Mouse (Mus musculus) retina, postnatal 7 days (tissue): ENCODE data around the gene Trim80.
A peak's percentile ranks its signal among the peaks of the same experiment; 100 is the strongest.
"Not testable (repeated sequence)": the region's sequence is repeated elsewhere in the genome, so short reads cannot be mapped to it uniquely, and the experiment has no call there.

ENCODE experiments used
- DNase-seq: peaks from one replicate; pipeline ENCODE4 v3.0.0-alpha.2; 2012; ENCODE audit warnings: low read depth, low spot score

Gene Trim80

DNA sequence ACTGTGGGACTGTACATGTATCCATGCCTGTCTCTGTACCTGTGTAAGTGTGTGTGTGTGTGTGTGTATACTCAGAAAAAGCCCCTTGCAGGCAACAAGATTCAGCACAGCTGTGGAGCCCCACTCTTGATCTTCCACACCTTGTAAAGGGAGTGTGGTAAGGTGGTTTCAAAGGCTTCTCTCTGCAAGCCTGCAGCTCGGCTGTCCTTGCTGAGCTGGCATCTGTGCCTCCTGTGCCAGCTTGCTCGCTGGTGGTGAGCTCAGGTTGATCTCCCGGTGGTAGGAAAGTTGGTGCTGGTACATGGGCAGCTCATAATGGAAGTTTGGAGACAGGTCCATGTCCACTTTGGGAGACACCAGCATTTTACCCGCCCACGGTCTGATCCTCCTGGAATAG lies 21.5 kb downstream of the Trim80 start:
- no peak for DNase-seq

DNA sequence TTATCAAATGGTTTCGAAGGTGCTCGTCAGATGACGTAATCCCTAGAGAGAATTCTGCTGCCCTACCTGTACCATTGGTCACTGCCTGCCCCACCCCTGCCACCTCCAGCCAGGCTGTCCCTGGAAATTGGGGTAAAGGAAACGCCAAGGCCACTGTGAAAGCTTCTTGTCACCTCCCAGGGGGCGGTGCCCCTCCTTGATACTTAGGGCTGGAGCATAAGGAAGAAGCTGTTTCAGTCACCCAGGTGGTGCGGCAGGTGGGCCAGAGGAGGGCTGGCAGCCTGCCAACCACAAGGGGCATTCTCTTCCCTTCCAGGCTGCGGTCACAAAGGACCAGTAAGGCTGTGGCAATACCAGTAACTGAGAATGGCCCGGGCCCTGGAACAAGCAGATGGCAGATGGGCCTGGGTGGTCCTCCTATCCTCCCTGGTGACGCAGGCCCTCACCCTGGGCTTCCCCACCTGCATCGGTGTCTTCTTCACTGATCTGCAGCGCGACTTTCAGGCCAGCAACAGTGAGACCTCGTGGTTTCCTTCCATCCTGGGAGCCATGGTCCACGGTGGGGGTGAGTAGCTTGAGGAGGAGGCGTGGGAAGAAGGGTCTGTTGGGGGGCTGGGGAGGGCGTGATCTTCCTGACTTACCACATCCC lies 22.0 kb downstream of the Trim80 start, which contains the start of gene Slc16a5:
Slc16a5 (plus strand) TSS at position 232 of the 649 bp plus-strand sequence.
- no peak for DNase-seq

DNA sequence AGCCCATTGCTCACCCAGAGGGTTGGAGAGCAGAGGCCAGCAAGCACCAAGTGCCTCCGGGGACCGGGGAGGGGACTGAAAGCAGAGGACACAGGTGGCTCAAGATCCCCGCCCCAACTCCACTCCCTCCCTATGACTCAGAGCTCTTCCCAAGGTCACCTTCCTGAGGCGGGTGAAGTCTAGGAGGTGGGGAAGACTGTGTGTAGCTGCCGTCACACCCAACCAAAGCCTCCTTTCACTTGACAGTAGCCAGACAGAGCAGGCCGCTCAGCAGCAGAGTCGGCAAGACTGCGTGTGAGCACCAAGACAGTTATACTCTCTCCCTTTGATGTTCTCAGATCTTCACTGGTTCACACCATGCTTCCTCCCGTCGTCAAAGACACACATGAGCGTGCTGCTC lies 23.1 kb downstream of the Trim80 start:
- no peak for DNase-seq

DNA sequence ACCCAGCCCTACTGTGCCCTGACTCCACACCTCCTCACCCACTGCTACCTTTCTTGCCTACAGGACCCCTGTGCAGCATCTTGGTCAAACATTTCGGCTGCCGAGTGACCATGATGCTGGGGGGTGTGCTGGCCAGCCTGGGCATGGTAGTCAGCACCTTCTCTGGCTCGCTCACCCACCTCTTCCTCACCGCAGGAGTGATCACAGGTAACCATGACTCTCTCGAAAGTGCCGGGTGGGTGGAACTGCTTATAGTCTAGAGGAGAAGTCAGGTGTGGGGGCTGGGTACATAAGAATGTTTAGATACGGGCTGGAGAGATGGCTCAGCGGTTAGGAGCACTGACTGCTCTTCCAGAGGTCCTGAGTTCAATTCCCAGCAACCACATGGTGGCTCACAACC lies 24.5 kb downstream of the Trim80 start:
- DNase-seq, result no peak

DNA sequence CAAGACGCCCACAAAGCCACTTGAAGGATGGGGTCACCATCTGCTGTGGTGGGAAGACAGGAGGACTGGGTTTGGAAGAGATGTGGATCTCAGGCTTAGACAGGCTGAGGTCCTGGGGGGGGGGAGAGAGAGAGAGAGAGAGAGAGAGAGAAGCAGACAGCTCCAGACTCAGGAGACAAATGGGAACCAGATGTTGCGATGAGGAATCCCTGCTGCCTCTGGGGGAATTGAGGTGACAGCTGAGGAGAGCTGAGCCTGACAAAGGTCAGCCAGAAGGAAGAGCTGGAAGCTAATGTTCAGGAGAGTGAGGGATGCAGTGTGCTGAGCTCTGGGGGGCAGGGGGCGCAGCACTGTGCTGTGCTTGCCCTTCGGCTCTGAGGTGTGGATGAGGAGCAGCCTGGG lies 26.9 kb downstream of the Trim80 start:
- DNase-seq, result no peak

DNA sequence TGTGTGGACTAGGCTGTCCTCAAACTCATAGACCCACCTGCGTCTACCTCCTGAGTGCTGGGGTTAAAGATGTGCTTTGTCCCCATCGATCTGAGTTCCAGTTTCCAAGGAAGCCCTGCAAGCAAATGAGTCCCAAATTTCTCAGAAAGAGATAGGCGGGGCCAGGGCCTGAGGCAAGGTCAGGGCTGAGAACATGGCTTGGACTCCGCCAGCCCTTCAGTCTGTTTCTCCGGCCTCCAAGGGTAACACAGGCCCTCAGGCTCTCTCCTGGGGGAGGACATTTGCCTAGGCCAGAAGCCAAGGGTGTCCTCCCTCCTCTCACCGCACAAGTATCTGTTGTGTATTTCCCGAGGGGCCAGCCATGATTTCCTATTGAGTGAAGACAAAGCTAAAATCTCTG lies 31.8 kb downstream of the Trim80 start:
- no peak for DNase-seq

DNA sequence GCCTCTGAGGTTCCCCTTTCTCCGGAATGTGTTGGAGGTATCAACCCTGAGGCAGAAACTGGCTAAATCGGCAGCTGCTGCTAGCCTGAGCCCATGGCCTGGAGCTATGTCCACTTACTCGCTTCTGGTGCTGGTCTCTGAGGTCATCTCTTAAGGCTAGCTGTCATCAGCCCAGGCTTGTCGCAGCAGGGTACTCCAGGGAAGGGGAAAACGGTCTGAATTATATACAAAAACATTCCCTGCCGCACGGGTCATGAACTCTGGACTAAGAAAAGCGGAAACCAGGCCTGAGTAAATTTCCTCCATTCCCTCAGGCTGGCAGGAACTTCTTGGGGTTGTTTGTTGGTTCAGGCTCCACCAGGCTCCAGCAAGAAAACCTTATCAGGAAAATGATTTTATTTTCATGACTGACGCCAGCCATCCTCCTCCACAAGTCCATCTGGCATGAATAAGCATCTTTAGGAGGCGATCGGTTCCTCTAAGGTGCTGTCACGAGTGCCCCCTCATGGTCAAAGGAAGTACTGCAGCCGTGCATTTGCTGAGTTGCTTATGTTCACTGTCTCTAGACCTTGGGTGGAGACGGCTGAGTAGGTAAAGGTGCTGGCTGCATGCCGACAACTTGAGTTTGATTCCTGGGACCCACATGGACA lies 33.4 kb downstream of the Trim80 start:
- DNase-seq, result peak; percentile 93

DNA sequence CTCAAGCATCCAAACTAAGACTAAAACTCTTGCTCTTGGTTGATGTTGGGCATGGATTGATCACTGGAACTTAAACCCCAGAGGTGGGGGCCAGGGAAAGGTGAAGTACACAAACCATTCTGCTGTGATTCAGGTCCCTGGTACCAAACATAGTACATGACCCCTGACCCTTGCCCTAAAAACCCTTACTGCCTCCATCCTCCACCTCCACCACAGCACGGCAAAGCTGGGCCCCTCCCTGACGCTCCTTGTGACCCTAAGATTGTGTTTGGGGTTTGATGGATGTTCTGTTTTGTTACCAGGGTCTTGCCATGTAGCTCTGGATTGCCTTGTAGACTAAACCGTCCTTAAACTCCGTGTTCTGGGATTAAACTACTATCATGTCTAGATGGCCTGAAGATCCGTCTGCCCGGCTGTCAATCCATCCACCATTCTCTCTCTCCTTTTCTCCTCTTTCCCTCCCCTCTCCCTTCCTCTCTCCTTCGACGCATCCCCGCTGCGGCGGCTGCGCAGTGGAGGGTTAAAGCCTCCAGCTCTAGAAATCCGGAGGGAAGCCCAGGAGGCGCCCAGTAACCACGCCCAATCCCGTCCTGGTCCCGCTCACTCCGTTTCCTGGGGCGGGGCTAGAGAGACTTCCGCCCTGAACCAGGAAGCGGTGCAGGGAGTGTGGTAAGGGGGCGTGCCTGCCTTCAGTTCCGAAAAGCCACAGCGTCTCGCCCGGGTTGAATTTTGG lies 34.8 kb downstream of the Trim80 start, which contains the start of gene Armc7:
Armc7 (plus strand) TSS at position 643 of the 733 bp plus-strand sequence.
- peak; percentile 90 for DNase-seq

DNA sequence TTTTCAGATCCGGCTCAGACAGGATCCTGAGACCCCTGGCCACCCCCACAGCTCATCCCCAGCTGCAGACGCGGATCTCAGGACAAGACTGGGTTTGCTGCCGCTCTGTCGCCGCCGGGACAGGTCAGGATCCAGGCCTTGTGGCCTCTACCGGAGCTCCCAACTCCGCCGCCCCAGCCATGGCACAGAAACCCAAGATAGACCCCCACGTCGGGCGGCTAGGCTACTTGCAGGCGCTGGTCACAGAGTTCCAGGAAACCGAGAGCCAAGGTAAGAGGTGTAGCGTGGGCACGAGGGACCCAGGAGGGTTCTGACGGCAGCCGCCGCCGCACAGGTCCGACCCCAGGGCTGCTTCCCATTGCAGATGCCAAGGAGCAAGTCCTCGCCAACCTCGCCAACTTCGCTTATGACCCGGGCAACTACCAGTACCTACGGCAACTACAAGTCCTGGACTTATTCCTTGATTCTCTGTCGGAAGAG lies 35.5 kb downstream of the Trim80 start:
- no peak for DNase-seq

DNA sequence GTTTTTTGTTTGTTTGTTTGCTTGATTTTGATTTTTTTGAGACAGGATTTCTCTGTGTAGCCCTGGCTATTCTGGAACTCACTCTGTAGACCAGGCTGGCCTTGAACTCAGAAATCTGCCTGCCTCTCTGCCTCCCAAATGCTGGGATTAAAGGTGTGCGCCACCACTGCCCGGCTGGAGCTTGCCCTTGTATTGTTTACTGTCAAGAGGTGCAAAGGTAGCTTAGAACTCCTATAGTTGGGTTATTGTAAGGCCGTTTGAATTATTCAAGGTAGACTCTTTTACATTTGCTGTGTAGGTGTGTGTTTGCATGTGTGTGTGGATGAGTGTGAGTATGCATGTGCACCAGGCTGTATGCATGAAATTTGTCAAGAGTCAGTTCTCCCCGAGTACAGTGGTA lies 36.3 kb downstream of the Trim80 start:
- DNase-seq, result not testable (repeated sequence)

DNA sequence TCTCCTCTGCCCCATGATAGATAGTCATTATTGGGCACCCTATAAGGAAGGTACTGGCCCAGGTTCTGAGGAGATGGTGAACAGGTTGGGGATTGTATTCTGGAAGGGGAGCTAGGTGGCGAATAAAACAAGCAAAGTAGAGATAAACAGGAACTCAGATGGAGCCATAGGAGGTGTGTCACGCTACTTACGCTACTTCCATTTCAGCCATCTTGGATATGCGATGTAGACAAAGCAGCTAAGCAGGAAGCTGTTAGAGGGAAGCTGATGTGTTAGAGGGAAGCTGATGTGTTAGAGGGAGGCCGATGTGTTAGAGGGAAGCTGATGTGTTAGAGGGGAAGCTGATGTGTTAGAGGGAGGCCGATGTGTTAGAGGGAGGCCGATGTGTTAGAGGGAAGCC lies 37.0 kb downstream of the Trim80 start:
- DNase-seq, result not testable (repeated sequence)

DNA sequence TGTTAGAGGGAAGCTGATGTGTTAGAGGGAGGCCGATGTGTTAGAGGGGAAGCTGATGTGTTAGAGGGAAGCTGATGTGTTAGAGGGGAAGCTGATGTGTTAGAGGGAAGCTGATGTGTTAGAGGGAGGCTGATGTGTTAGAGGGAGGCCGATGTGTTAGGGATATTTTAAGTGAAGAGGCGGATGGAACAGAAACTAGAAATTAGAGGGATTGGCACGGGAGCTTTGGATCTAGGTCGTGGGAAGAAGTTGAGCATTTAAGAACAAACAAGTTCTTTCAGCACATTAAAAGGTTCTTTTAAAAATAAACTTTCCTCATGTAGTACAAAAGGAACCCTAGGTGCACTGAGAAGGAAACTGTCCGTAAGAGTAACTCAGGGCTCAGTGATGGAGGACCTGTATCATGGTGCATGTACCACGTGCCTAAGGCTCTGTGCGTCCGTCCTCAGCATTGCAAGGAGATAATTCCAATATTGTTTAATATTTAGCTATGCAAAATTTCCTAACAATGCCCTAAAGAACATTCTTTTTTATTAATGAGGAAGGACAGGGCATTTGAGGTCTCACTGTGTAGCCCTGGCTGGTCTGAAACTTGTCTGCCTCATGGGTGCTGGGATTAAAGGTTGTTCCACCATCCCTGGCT lies 38.1 kb downstream of the Trim80 start:
- DNase-seq, result no peak

DNA sequence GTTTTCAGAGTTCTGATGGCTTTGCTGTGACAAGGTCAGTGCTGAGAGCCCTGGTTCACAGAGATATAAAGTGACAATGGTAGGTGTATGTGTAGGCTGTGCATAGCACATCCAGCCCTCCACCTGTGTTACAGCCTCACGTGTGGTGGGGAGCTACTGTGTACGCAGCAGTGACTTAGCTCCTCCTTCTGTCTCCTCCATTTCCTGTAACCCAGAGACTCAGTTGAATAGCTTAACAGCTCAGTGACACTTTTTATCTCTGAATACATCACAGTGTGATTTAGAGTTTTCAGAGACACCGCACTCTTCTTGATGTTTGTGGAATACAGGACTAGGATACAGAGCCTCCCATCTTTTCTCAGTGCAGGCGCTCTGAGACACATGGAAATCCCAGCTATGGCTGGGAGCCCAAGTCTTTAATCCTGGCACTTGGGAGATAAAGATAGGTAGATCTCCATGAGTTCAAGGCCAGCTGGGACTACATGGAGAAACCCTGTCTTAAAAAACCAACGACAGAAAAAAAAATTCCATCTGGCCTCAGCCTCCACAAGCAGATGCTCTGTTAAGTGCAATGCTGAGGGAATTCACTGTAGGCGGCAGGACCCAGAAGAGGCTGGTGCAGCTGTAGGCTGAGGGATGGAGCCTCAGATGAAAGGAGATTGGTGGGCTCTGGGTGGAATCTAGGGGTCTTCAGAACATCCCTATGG lies 41.4 kb downstream of the Trim80 start:
- no peak for DNase-seq

DNA sequence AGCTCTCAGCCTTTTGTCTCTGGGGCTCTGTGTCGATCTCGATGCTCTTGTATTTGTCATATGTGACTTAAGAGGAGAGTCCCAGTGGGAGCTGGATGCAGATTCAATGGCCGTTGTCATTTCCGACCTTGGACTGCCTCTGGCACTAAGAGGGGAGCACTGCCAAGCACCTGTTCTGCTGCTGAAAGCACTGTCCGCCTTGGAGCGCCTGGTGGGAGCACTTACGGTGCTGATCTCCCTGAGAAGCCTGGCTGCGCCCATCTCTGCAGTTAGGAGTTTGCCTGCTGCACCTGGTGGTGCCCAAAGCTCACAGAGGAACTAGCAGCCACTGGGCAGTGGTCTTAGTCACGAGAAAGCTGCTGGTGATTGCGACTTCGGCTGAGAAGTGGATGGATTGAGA lies 42.9 kb downstream of the Trim80 start:
- DNase-seq, result no peak

DNA sequence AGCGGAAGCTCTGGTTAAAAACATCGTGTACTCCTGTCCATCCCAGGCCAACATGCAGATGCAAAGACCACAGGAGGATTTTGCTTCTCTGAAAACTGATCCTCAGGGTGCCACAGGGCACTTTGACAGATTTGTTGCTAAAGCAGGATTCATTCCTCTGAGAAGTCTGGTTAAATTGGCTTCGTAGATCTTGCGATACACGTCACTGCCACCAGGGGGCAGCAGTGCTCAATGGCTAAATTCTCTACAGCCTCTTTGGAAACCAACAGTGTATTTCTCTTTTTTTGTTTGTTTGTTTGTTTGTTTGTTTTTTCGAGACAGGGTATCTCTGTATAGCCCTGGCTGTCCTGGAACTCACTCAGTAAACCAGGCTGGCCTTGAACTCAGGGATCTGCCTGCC lies 43.4 kb downstream of the Trim80 start:
- DNase-seq, result peak; percentile 75

DNA sequence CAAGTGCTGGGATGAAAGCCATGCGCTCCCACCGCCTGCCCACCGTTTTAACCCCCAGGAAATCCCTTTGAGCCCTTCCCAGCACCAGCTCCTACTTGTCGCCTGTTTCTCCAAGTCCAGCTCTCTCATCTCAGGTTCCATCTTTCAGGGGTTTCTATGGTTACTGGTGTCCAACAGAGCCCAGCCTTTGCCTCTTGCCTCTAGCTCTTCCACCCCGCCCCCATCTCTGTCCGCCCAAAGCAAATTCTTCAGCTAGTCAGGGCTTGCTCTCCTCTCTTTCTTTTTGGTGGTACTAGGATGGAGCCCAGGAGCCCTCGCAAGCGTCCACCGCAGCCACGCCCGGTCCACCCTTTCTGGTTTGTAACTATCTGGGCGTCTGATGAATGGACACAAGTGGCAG lies 44.8 kb downstream of the Trim80 start:
- DNase-seq, result no peak

DNA sequence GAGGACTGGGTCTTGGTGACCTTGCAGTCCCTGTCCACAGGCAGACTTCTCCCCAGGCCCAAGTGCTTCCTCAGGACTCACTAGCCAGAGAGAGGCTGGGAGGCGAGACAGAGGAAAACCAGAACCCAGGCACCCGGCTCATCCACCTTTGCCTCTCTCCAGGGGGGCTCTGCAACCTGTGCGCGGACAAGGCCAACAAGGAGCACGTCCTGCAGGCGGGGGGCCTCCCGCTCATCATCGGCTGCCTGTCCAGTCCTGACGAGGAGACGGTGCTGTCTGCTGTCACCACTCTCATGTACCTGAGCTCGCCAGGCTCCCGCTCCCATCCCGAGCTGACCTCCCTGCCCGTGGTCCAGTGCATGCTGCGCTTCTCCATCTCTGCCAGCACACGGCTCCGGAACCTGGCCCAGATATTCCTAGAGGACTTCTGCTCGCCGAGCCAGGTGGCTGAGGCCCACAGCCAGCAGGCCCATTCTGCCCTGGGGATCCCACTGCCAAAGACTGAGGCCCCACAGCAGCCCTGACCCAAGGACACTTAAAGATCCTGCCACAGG lies 48.3 kb downstream of the Trim80 start:
- DNase-seq, result no peak

DNA sequence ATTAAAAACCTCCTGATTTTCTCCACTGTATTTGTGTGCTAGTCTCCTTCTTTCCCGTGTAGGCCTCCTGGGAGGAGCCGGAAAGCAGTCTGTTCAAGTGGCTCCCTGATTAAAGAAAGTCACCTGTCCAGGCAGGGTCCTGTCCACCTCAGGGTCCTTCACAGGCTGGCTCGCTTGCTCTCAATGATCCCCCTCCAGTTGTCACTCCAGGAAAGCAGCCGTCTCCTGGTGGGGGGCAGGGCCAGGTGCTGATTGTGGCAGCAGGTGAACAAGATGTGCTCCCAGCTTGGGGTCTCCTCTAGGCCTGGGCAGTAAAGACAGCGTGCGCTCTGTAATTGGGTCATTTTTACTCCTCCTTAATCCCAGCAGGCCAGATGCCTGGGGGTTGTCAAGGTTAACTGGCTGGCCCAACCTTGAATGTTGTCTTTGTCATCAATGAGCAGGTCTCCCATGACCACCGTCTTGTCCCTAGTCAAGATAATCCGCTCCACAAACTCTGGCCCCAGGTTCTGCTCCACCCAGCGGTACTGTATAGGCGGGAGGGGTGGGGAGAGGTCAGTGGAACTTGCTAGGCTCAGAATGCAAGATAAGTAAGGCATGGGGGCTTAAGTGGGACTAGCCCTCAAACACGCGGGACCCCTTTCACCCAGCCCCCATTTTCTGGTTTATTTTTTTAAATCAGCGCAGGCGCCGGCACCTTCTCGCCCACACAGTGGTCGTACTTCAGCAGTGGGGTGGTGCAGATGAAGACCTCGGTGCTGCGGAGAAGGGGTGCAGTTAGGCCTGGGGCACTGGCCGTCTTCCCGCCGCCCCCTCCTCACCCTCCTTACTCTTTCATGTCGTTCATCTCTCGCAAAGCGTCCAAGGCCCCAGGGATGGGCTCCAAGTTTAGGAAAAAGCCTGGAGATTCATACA lies 50.4 kb downstream of the Trim80 start:
- DNase-seq, result no peak

DNA sequence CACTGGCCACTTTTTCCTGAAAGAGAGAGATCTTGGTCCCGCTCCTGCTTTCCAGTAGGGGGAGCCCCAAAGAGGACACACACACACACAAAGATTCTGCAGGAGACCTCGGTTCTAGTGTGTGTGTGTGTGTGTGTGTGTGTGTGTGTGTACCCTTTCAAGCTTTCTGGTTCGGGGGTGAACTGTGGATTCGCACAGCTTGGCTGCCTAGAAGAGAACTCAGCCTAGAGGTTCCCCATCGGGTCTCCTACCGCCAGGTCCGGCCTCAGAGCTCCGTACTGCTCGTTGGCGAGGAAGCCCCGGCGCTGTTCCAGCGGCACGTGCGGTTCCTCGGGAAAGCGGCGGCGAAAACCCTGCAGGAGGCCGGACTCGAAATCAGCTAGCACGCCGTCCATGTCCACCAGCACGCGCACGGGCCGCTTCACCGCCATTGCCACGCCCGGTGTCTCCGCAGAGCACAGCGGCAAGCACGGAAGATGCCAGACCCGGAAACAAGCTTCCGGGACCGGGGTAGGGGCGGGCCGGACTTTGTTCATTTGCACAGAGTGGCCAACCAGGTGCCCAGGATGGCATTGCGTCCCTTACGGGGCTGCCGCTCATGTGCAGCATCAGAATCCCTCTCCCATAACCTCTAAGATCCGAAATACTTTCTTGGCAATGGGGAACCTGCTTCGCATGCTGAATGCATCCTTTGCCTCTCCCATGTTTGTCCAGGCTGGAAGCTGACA lies 51.2 kb downstream of the Trim80 start, which contains the start of gene Nt5c:
Nt5c (minus strand) TSS at position 507 of the 728 bp plus-strand sequence.
- peak; percentile 48 for DNase-seq
